Mouse (Mus musculus): ENCODE results near the gene Sorcs3.
A peak's percentile ranks its signal among the peaks of the same experiment; 100 is the strongest.

Gene Sorcs3

GRCm38 (mm10) chr19:48205929-48206814 is at the start of gene Sorcs3:
Gene Sorcs3, plus strand, starts transcription at chr19:48206025.
- DNase-seq = peak; percentile 44 to 50

DNA sequence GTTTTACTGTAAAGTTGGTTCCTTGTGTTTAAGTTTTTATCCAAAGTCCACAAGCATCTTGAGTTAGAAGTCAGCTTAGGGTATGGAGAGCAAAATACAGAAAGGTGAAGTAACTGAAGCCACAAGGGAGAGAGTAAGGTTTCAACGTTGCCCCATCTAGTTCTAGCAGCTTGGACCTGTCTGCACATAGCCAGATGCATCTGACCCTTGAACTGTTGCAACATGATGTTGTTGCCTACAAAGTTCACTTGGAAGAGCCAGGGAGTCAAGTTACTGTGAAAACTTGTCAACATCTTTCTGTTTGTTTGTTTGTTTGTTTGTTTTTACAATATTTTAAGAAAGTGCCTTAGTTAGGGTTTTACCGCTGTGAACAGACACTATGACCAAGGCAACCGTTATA is 40.5 kb upstream of the Sorcs3 start:
- no peak for DNase-seq

GRCm38 (mm10) chr19:48167110-48167509 is 38.7 kb upstream of the Sorcs3 start:
- DNase-seq = no peak

DNA sequence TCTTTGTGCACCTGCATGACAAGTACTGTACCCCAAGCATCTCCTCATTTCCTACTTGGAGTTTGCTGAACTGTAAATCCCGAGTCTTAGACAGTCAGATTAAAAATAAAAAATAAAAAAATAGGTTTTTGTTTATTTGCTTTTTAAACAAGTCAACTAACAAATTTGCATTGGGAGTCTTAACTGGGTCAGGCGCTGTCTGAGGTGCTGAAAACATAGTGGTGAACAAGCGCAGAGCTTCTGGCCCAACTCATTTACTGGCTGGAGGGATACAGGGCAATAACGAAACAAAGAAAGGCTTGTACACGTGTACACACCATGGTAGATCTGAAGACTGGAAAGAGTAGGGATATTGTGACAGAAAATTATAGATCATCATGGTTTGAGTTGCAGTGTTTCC is 37.5 kb upstream of the Sorcs3 start:
- DNase-seq = no peak

DNA sequence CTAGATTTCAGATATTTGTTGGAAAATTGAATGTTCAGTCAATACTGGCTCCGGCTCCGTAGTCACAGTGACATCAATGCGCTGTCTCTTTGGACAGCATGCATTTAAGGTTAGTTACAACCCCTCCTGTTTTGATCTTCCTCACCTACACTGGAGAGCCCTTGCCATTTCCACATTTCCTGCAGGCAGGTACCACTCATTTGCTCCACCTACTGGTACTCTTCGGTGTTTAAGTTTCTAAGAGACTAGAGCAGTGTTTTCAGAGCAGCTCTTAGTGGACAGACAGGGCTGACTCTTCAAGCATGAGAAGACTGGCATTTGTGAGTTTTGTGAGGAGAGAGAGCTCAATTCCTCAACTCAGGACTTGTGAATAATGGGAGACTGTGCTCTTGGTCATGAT is 31.1 kb upstream of the Sorcs3 start:
- DNase-seq = peak in 1 of 2 experiments; percentile 5

GRCm38 (mm10) chr19:48203928-48204470 is 1.8 kb upstream of the Sorcs3 start:
- peak; percentile 87 to 88 for DNase-seq

- peak; percentile 10 to 15 for DNase-seq
Observed at GRCm38 (mm10) chr19:48204476-48204875, 1.3 kb upstream of the Sorcs3 start.

DNA sequence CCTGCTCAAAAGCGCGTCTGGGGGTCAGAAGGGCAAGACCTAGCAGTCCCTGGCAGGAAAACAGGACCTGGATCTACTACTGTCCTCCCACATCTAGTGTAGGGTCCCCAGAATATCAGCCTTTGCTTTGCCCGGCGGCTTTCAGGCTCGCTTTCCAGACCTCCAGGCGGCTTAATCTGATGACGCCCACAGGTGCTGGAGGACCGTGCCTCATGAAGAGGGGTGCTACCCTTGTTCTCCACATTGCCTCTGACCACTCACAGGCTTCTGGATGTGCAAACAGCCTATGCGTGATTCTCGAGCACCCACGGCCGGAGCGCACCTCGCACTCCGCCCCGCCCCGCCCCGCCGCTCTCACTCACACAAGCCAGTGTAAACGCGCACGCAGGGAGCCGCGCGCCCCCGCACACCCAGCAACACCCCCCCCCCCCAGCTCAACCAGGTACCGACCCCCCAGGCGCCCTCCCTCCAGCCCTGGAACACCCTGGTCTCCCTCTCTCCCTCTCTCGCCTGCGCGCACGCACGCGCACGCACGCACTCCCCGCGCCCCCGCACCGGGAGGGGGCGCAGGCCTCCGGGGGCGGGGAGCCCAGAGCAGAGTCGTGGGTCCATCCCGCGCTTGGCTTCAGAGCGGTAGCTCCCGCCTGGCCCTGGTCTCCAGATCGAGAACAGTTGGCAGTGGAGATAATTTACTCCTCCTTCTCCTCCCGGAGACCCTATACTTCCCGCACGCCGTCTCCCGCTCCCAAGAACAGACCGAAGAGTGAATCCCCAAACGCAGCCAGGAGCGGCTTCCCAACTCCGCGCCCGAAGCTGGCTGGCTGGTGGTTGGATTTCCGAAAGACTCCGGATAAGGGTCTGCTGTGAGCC is 698 bp upstream of the Sorcs3 start:
- peak; percentile 42 to 51 for DNase-seq

DNA sequence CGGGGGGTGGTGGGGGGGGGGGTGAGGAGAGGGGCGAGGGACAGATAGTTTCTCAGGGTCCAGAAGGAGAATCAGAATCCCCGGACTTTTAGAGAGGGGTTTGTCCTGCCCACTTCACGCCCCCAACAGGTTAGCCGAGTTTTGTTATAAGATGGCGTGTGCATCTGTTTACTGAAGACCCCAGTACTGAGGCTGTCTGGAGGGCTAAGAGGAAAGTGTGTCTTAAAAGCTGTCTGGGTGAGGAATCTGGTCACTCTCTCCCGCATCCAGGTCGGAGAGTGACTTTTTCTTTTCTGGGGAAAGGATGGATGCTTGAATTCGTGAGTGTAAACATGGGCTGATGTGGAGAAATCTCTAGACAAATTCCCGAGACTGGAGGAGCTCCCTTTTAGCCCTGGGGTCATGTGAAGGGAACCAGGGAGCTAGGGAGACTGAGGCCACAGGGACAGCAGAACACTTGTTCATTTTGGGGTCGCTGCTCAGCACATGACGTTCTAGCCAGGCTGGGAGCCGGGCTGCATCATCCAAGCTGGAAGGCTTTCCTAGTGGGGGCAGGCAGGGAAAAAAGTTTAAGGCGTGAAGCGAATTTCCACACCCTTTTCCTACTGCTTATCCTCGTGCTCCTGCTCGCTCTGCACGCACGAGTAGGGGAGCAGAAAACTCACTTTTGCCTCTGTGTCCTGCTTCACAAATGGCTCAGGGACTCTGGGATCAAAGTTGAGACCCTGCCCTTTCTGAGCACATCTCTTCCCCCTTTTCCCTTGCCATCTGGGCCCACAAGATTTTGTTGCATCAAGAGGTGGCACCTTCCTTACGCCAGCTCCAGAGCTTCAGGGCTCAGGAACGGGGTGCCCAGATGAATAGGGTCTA is 1.3 kb downstream of the Sorcs3 start:
- no peak for DNase-seq

DNA sequence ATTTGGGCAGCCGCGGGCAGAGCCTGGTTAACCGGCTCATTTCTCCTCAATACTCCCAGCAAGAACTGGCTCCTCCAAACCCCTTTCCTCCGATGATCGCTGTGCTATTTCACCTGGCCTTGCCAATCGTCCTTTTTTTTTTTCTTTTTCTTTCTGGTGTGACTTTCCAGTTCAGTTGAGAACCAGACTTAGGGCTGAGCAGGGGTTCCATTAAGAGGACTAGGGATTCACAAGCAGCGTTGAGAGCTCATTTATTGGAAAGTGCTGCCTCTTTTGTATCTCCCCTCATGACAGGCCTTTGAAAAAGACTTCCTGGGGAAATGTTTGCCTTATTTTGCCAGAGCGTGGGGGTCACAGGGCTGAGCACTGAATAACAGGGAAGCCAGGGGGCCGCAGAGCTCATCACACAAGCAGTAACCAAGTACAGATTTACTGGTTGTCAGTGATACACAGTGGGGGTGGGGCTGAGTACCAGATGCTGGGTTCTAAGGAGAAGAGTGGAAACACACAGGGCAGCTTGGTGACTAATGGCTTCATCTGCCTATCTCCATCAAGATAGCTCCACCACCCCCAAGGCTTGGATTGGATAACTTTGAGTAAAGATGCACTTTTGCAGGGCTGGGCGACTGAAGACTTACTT is 2.0 kb downstream of the Sorcs3 start:
- peak; percentile 3 to 21 for DNase-seq

DNA sequence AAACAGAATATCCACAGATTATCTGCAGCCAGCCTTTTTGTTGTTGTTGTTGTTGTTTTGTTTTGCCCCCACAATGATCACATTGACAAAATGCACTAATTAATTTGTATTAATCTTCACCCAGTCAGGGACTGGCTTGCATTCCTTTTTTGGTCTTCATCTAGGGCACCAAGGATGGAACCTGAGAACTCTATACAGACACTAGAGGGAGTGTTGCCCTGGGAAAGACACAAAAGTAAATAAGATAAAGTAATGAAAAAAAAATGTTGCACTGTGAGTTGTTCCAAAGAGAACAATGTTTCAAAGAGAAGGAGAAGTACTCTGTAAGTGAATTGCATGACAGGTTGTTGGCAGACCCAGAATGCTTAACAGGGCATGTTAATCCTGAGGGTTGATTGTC is 9.6 kb downstream of the Sorcs3 start:
- no peak for DNase-seq

- no peak for DNase-seq
Observed at GRCm38 (mm10) chr19:48237786-48238372, 32.1 kb downstream of the Sorcs3 start.

DNA sequence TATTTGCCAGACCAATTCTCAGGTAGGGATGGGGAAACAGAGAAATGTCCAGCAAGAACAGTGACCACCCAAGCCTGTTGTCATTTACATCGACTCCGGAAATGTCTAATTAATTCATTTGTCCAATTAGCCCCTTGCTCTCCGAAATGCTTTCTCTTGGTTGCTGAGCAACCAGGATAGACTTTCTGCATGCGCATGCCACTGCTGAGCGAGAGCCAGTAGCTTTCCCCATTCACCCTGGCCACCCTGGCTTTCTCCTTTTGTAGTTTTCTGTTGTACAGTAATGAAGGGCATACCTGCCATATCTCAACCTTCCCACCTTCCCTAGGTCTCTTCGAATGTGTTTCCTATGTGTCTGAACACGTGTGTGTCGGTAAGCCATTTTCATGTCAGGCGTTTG is 32.6 kb downstream of the Sorcs3 start:
- DNase-seq = no peak

DNA sequence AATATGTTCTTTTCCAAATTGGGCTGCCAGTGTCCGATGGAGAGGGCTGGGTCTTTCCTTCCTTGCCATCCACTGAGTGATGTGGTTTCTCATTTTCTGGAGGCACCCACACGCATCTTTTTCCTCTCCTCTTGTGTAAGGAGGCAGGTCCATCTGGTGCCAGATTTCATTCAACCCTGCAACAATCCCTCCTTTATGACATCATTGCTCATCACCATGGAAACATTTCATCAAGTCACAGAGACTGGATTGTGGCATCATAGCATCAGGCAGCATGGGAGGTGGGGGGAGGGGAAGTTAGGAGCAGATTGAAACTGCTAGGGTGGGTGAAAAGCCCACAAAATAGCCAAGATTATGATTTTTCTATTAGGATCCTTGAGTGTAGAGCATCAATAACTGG is 35.1 kb downstream of the Sorcs3 start:
- peak in 1 of 2 experiments; percentile 12 for DNase-seq

DNA sequence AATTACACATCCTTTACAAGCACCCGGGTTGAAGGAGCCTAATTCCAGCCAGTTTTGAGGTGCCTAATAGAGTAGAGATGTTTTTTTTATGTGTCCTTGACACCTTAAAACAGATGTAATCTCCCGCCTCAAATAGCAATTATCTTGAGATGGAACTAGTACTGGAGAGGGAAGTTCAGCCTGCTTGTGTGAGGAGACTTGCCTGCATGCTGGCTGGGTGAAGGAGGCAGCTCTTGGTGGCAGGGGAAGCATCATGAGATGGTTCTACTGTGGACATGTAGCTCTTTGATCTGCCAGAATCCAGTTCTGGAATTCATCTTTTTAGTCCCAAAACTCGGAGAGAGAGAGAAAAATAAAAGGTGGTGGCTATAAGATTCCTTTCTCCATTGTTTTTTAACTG is 38.2 kb downstream of the Sorcs3 start:
- DNase-seq = no peak

DNA sequence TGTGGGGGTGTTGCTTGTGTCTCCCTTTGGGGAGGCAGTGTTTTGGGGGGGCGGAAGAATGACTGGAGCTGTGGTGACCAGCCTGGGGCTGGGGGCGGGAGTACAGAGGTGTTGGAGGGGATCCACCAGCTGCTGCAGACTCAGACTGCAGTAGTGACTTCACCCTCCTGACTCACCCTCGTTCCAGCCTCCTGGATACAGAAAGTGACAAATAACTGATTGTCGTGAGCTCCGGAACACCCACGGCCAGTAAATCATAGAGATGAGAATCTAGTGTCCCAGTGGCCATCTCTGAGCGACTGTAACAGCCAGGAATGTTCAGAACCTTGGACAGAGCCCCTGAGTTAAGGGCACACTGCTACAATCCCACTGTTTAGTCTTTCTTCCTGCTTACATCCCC is 53.4 kb downstream of the Sorcs3 start:
- no peak for DNase-seq

DNA sequence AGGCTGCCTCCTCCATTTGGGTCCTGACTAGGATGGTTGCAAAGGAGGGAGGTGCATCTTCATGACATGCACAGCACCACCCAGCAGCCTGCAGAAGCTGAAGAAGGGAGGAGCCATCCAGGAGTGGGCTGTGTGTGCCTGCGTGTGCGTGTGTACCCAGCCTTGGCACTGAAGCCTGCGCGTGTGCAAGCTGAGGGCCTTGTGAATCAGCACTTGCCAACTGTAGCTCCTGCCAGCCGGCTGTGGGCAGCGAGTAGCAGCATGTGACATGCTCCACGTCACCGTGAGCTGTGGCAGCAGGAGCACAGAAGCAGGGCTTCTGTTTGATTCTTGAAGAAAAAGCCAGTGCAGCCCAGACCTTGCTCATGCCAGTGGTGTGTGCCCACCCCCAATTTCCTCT is 54.8 kb downstream of the Sorcs3 start:
- DNase-seq = peak; percentile 78 to 80

DNA sequence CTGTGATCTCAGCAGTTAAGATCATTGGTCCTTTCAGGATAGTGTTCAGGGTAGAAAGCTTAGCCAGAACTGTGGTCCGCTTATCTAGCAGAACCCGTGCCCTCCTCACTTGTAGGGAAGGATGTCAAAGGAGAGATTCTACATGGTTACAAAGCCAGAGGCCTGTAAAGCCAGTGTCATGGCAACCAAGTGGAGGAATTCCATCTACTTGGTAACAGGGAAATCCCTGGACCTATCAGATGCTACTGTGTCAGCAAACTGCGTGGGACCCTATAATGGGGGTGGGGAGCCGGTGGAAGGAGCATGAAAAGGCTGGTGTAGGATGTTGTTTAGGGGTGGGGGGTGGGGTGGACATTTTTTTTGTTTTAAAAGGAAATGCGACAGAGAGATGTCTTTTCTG is 57.9 kb downstream of the Sorcs3 start:
- no peak for DNase-seq

GRCm38 (mm10) chr19:48280273-48280672 is 74.4 kb downstream of the Sorcs3 start:
- no peak for DNase-seq

DNA sequence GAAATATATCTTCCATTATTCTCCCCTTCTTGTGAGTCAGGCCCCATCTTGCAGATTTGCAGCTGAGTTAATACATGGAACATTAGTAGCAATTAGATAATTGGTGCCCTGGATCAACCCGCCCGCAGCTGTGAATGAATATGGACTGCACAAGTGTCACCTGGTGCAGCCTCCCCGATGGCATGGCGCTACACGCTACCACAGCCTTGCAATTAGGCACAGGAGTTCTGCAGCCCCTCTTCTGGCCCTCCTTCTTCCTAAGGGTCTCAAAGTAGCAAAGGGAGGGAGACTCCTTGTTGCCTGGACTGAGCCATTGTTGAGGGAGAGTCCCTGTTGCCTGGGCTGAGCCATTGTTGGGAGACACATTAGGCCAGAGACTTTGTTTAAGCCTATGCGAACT is 76.4 kb downstream of the Sorcs3 start:
- no peak for DNase-seq

DNA sequence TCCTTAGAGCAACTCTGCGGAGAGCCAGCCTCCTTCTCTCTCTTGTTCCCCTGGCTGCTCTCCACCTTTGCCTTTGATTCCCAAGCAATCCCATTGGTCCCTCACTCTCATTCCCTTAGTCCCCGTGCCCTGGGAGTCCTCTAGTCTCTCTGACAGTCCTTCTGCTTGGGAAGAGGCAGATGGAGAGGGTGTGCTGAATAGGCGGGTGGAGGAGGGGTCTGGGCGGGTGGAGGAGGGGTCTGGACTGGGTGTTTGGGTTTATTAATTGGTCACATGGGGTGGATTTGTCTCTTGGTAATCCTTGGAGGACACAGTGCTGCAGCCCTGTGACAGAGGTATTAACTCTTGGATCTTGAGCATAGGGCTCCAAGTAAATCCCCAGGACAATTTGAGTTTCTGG is 77.4 kb downstream of the Sorcs3 start:
- no peak for DNase-seq
